Mouse (Mus musculus) left cerebral cortex, adult 2 months (tissue): ENCODE data around the gene Epb41l4b. TPM values are rescaled to one million over a fixed set of nuclear protein-coding genes. Genes with fewer than 3 reads are reported as not detected.

ENCODE experiments used
- DNase-seq, 2 experiments: peaks; one replicate each; pipeline ENCODE4 v3.0.0; 2021 to 2022; ENCODE audit warnings: low spot score in 2 of 2, mixed read lengths in 1 of 2; ENCODE audit errors: extremely low spot score in 1 of 2
- H3K27ac ChIP-seq: fragments of 200-600 bp; 2 replicates; pipeline ENCODE4 v1.8.1; 2022
- H3K4me3 ChIP-seq: fragments of 200-600 bp; 2 replicates; pipeline ENCODE4 v1.8.1; 2022
- CTCF ChIP-seq: fragments of 200-600 bp; IDR thresholded peaks from 2 replicates; pipeline ENCODE4 v1.8.1; 2022; ENCODE audit warnings: antibody characterized with exemption, mild to moderate bottlenecking, moderate library complexity
- intact Hi-C: fragments of 180-260 bp; cut with DNase I; formaldehyde crosslinking; loops from one replicate; pipeline ENCODE4 v1.15.1; 2025
- total RNA-seq, 2 experiments: library from RNA; stranded (reverse); gene quantifications; 2 replicates each; pipeline ENCODE4 v1.2.3; 2021

Gene Epb41l4b
- total RNA-seq, 2 experiments from 2014 or later: 37.7 to 42.8 TPM

DNA sequence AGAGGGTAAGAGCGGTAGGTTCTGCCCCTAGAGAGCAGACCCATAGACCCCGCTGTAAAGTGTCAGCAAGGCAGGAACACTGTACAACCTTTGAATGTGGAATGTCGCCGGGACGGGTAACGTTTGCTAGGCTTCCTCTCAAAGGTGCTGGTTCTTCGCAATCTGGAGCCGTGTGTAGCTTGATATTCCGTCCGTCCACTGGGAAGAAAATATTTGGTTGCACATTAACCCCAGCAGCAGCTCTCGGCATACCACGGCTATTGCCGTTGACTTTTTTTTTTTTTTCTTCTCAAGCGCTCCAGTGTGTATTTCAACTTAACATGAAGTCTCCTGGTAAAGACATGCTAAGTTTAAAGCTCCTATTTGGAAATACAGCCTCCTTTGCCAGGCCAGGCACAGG lies 70.1 kb downstream of the Epb41l4b start:
- intact Hi-C loops: no loop called here
- no peak for DNase-seq
- no peak overlapping the region for H3K4me3 ChIP-seq
- TF ChIP-seq CTCF: no peak
- no peak overlapping the region for H3K27ac ChIP-seq

DNA sequence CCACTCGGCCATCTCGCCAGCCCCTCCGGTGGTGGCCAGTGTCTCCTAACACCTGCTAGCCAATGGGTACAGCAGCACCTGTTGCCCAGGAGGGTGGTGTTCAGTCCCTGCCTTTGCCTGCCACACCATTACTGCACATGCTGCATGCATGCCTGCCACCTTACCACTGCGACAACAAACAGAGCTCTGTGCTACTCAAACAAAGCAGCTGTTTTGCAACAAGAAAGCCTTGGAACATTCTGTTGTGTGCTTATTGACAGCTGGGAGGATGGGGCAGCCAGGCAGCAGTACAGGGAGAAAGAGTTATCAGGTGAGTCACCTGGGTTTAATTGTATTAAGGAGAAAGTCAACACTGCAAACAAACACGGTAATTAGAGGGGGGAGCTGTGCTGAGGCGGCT lies 72.6 kb downstream of the Epb41l4b start:
- H3K27ac ChIP-seq: no peak overlapping the region
- DNase-seq: no peak
- TF ChIP-seq CTCF: no peak
- intact Hi-C loops: no loop called here
- no peak overlapping the region for H3K4me3 ChIP-seq

- intact Hi-C loops: loop anchor here (5.0 kb wide), 2 partner anchors 114 to 209 kb away; no protein-coding TSS in a partner anchor
- no peak for TF ChIP-seq CTCF
- no peak for DNase-seq
- no peak overlapping the region for H3K27ac ChIP-seq
- H3K4me3 ChIP-seq: no peak overlapping the region
These were observed 74.8 kb downstream of the Epb41l4b start for GRCm38 (mm10) chr4:57068397-57068796.

DNA sequence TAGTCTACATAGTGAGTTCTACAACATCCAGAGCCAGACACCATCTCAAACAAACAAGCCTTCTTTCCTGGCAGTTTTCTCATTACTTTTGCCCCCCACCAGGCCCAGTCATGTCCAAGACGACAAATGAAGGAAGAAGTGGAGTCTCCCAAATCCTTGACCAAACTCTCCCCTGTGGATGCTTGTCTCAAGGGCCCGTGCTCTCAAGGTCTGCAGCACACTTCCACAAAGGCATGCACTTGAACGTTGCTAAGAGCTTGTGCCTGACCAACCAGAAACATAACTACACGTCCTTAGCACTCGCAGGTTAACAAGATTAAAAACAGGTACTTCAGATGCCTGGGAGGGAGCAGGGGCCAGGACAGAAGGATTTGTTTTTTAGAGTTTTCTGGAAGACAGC lies 75.4 kb downstream of the Epb41l4b start:
- DNase-seq: no peak
- intact Hi-C loops: loop anchor here (5.0 kb wide), 2 partner anchors 114 to 210 kb away; no protein-coding TSS in a partner anchor

GRCm38 (mm10) chr4:57066936-57067335 lies 76.3 kb downstream of the Epb41l4b start:
- TF ChIP-seq CTCF: no peak
- H3K27ac ChIP-seq: no peak overlapping the region
- H3K4me3 ChIP-seq: no peak overlapping the region
- DNase-seq: no peak
- intact Hi-C loops: loop anchor here (5.0 kb wide), 2 partner anchors 115 to 210 kb away; no protein-coding TSS in a partner anchor

More for the DNA sequence above, 75.4 kb downstream of the Epb41l4b start:
- H3K27ac ChIP-seq: no peak overlapping the region
- no peak overlapping the region for H3K4me3 ChIP-seq
- TF ChIP-seq CTCF: no peak

DNA sequence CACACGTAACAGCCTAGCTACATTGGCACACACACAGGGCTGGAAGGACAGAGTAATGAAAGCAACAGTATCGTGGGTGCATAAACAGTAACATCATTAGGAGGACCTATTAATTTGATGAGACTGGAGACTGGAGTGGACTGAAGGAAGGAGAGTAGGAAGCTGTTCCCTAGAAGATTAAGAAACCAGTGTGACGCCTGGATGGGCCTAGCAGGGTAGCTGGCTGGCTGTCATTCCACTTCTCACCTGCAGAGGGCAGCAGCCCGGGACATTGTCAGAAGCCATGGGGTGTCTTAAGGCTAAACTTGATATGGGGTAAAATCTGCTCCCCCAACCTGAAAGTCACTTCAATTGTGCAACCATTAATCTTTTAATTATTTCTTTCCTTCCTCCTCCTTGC lies 78.0 kb downstream of the Epb41l4b start:
- intact Hi-C loops: loop anchor here (1.0 to 5.0 kb wide), 3 partner anchors 78 to 212 kb away; partner anchors contain the start of gene Epb41l4b
- no peak; the same call in none of the 2 replicates for TF ChIP-seq CTCF
- peak; percentile 74 to 85 for DNase-seq
- H3K27ac ChIP-seq: no peak overlapping the region
- no peak overlapping the region for H3K4me3 ChIP-seq

GRCm38 (mm10) chr4:57064830-57065229 lies 78.4 kb downstream of the Epb41l4b start:
- no peak overlapping the region for H3K27ac ChIP-seq
- intact Hi-C loops: loop anchor here (1.0 to 5.0 kb wide), 3 partner anchors 78 to 212 kb away; partner anchors contain the start of gene Epb41l4b
- no peak for TF ChIP-seq CTCF
- no peak overlapping the region for H3K4me3 ChIP-seq
- DNase-seq: no peak

- H3K27ac ChIP-seq: no peak overlapping the region
- intact Hi-C loops: no loop called here
- DNase-seq: no peak
- H3K4me3 ChIP-seq: no peak overlapping the region
- TF ChIP-seq CTCF: no peak
These were observed 82.9 kb downstream of the Epb41l4b start for GRCm38 (mm10) chr4:57060319-57060831.

- Histone ChIP-seq H3K4me3 (no peak overlapping the region), H3K27ac (no peak overlapping the region)
- TF ChIP-seq CTCF: no peak
- no peak for DNase-seq
- intact Hi-C loops: no loop called here
These were observed 84.6 kb downstream of the Epb41l4b start for GRCm38 (mm10) chr4:57058623-57059022.

GRCm38 (mm10) chr4:57057637-57058036 lies 85.6 kb downstream of the Epb41l4b start:
- intact Hi-C loops: no loop called here
- TF ChIP-seq CTCF: no peak
- H3K4me3 ChIP-seq: no peak overlapping the region

DNA sequence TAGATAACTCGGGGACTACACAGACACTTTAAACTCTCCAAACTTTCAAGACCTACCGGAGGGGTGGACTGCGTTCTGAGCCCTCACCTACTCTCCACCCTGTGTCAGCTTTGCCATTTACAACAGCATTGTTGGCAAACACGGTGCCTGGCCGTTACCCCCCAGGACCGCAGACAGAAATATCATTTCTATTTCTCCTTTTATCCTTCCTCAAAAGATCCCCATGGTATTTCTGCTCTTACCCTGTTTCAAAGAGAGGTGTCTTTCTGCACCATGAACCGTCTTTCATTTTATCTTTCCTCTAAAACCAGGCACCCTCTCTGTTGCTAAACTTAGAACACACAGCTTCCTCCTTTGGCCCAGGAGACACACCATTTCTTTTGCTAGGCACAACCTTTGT lies 87.6 kb downstream of the Epb41l4b start:
- TF ChIP-seq CTCF: no peak
- H3K27ac ChIP-seq: no peak overlapping the region
- H3K4me3 ChIP-seq: no peak overlapping the region
- intact Hi-C loops: no loop called here
- DNase-seq: no peak

More at GRCm38 (mm10) chr4:57057637-57058036, 85.6 kb downstream of the Epb41l4b start:
- no peak for DNase-seq
- H3K27ac ChIP-seq: no peak overlapping the region

GRCm38 (mm10) chr4:57049281-57049921 lies 93.8 kb downstream of the Epb41l4b start:
- no peak for DNase-seq

GRCm38 (mm10) chr4:57048566-57048965 lies 94.7 kb downstream of the Epb41l4b start:
- intact Hi-C loops: no loop called here
- no peak overlapping the region for H3K4me3 ChIP-seq
- TF ChIP-seq CTCF: no peak
- DNase-seq: no peak
- no peak overlapping the region for H3K27ac ChIP-seq

More at GRCm38 (mm10) chr4:57049281-57049921, 93.8 kb downstream of the Epb41l4b start:
- H3K27ac ChIP-seq: 0 out of 2 replicates have a peak overlapping the region, but pooled peaks have one; percentile 15
- no peak overlapping the region for H3K4me3 ChIP-seq
- intact Hi-C loops: no loop called here
- no peak for TF ChIP-seq CTCF
